Mouse (Mus musculus) kidney, postnatal 25 days (tissue): ENCODE measurements at regions not wholly inside any gene's neighbourhood (a gene's known extent, or its start where the extent isn't known, plus 50 kb on each side); places are given as distances from the start of the nearest gene placed in this dataset.

Source experiments
- DNase-seq, 2 experiments: peaks; one replicate each; pipeline ENCODE4 v3.0.0; 2021; ENCODE audit warnings: mixed read lengths in 2 of 2

DNA sequence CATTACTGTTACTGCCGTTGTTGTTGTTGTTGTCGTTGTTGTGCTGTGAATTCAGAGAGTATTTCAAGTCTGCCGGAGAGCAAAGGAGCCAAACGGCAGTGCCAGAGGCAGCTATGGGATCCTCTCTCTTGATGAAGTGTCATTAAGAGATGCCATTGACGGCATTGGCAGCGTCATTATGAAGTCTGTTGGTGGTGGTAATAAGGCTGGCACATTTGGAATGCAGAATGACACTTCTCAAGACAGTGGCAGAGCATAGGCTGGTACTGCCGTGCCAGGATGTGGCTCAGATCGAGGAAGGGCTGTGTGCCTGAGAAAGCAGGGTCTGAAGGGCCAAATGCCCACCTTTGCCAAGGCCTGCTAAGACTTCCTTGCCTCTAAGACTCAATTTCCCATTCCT is 494.3 kb downstream of the Vrk1 start:
- DNase-seq: peak in 1 of 2 experiments; percentile 18

- DNase-seq: no peak
Observed at GRCm38 (mm10) chr12:106514057-106514456, 504.0 kb downstream of the Vrk1 start.

DNA sequence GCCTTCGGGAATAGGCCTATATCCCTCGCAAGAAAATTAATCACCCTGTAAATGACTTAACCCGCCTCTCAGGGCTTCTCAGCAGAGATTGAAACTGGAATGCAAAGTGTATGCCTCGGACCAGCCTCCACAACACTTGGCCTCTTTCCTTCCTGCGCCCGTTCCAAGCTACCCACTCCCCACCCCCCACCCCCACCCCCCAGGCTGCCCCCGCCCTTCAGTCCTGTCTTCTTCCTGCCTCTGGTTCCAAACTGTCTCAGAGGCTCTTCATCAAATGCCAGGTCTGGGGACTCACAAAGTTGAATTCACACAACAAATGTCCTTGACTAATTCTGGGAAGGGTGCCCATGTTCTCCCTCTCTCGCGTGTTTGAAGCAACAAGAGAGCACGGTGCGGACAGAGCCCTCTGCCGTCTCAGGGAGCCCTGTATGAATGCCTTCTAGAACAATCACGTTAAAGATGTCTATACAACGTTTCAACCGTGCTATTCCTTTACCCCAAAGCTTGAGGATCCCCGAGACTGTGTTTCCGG is 505.3 kb downstream of the Vrk1 start:
- peak in 1 of 2 experiments; percentile 14 for DNase-seq

GRCm38 (mm10) chr12:106519141-106519540 is 509.1 kb downstream of the Vrk1 start:
- no peak for DNase-seq

GRCm38 (mm10) chr12:106524411-106524810 is 514.4 kb downstream of the Vrk1 start:
- peak in 1 of 2 experiments; percentile 6 for DNase-seq

GRCm38 (mm10) chr12:106527116-106527515 is 517.1 kb downstream of the Vrk1 start:
- peak in 1 of 2 experiments; percentile 28 for DNase-seq

DNA sequence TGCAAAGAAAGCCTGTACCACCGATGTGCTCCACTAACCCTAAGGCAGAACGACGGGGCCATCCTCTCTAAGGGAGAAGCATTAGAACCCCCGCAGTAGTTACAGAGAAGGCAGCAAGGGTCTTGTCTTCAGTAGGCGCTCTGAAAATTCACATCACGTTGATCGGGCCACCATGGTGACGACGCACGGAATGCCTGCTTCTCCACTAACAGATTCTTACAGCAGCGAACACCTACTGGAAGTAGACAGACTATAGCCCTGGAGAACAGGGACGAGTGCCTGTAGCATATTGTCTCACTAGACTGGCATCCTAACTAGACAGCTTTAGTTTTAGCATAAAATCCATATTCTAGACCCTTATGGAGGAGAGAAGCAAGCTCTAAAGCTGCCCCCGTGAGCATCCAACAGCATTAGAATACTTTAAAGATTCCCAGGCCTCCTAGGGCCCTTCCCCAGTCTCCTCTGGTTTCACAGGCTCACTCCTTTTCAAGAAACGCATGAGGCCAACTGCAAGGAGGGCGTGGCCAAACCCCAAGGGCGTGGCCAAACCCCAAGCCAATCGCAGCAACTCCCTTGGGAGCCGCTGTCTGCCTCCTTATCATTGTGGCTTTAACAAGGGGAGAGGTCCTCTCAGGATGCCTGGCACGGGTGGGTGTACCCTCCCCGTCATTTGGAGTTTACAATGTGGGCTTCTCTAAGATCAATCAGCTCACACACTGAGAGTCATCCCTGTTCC is 517.8 kb downstream of the Vrk1 start:
- no peak for DNase-seq

- DNase-seq: no peak
Observed at GRCm38 (mm10) chr12:106528521-106528920, 518.5 kb downstream of the Vrk1 start.

GRCm38 (mm10) chr12:106529175-106529574 is 519.1 kb downstream of the Vrk1 start:
- no peak for DNase-seq

DNA sequence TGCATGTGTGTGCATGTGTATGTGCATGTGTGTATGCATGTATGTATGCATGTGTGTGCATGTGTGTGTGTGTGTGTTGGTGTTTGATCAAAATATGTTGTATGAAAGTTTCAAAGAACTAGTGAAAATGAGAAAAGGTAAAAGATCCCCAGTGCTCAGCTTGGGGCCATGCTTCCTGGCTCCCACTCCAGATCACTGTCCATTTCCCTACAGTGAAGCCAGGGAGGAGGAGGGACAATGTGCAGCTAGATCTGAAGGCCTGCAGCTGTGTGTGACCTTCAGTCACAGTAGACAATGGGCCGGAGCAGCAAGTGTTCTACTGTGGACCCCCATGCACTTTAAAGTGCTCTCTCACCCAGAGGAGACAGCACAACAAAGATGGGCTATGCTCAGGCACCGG is 525.1 kb downstream of the Vrk1 start:
- no peak for DNase-seq

DNA sequence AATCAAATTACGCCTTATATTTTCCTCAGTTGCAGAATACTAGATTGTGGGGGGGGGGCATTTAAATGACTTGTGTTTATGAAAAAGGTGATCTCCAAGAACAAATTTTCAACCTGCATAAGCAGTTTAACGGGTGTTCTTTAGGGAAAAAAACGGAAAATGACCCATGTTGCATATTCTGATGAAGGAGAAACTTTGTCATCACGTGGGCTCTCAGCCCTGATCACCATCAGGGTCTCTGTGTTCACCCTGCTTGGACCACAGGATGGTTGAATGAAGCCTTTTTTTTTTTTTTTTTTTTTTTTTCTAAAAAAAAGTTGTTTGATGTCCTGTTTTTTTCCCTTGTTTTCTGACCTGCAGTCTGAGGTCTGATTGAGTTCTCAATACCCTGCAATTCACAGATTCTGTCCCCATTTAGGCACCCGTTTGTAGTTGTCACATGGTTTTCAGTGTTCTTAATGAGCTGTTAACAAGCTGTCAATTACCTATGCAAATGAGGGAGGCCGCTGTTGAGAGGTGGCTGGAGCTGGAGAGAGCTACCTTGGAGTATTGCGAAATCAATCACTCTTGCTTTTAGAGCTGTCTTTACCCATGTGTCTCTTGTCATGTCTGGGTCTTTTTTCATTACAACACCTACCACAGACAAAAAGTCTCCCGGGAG is 525.7 kb downstream of the Vrk1 start:
- no peak for DNase-seq

DNA sequence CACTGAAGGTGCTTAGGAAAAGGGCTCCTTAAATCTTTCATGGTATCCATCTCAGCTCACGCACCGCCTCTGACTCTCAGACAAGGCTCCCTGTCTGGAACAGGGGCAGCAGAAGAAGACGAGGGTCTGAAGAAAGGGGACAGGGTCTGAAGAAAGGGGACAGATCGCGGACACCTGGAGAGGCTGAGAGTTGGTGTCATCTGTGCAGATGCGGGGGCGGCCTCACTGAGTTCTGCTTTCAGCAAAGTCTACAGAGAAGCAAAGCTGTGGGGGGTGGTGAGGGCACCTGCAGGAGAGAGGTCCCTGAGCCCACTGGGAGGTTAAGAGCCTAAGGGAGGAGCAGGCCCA is 526.2 kb downstream of the Vrk1 start:
- no peak for DNase-seq

DNA sequence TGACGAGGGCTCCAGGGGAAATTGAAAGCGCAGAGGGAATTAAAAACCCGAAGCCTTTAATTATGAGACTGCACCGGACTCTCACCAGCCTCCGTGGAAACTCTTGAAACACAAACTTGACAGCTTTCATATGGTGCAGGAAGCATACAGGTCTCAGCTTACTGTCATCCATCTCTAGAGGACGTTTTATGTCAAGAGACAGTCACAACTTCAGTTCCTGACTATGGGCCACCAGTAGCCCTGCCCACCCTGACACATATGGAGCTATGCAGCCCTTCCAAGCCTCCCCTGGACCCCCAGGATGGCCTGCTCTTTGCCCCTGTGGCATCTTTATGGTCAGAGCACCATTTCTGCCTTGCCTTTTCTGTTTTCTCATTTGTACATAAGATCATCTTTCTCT is 530.0 kb downstream of the Vrk1 start:
- DNase-seq: no peak

- no peak for DNase-seq
Observed at GRCm38 (mm10) chr12:106559566-106559965, 549.5 kb downstream of the Vrk1 start.

DNA sequence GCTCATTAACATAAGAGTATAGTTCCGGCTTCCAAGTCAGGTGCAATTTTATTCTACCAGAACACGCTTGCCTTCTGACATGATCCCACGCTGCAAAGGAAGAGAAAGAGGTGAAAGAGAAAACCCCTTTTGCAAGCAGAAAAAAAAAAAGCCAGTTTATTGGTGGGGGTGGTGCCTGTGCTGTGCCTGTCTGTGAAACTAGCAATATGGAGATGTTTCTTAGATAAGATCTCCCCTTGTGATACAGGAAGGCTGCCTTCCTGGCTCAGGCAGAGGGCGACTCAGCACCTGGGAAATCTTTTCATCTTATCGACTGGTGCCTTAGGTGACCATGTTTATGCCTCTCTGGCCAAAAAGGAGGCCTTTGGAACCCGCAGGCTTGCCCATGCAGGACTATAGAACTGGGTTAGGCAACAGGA is 555.2 kb downstream of the Vrk1 start:
- no peak for DNase-seq

DNA sequence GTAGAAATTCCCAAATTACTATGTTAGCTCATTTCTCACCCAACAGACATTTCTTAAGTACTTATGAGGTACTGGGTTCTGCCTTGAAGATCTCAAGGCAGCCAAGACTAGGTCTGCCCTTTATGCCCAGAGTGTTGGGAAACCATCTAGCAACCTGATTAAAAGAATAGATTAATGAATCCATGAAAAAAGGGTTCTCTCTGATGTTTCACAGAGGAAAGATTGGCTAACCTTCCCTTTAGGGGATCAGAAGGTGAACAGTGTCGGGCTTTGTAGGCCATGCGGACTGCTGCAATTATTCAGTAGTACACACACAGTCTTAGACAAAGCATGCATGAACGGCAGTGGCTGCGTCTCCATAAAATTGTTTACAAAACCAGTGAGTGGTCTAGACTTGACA is 556.3 kb downstream of the Vrk1 start:
- no peak for DNase-seq

DNA sequence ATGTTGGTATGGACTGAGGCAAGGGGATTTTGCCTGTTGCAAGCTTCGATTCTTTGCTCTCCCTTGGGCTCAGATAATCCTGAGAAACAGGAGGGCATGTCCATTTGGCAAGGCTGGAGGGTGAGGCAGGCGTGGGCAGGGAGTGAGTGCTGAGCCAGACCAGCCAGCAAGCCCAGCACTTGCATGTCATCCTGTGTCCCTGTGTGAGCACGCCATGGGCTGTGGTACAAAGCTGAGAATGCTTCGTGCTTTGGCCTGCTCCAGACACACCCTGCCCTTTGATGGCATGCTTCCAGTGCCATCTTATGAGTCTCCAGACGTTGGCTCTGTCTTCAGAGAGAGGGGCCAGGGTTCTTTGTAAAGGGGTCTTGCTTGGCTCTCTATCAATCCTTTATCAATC is 557.1 kb downstream of the Vrk1 start:
- DNase-seq: no peak

GRCm38 (mm10) chr12:106568541-106569085 is 558.6 kb downstream of the Vrk1 start:
- no peak for DNase-seq

DNA sequence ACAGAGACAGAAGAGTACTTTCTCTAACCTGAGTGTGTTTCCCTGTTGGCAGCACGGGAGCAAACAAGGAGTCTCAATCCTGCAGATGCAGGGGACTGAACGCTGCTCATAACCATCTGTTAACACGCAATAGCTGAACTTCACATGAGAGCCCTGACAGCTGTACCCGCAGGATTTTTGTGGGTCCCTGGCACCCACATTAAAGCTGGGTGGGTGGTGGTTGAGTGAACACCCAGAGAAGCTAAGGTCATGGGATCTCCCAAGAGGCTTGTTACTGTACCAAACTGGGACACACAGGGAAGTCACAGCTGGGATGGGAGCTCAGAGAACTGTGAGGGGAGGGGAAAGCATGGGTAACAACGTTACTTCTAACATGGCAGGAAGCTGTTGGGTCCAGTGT is 562.9 kb downstream of the Vrk1 start:
- no peak for DNase-seq

GRCm38 (mm10) chr12:106582760-106583159 is 572.7 kb downstream of the Vrk1 start:
- DNase-seq: no peak

DNA sequence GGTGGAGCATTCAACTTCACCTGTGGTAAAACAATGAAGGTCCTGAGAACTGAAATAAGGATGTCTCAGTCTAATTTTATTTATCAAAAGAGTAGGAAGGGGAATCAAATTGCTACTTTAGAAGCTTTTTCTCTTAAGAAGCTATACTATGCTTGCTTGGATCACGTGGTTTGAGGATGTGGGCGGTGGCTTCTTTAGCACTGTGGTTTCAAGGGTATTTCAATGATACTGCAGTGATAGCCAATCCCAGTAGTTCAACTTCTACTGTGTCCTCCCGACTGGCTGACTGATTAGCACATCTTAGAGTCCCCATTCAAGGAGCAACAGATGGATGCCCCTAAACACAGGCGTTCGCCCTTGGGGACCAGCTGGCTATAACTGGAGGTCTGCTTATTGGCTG is 575.6 kb downstream of the Vrk1 start:
- DNase-seq: no peak

GRCm38 (mm10) chr12:106592686-106593085 is 582.7 kb downstream of the Vrk1 start:
- DNase-seq: no peak

- DNase-seq: no peak
Observed at GRCm38 (mm10) chr12:106597636-106598035, 587.6 kb downstream of the Vrk1 start.

- DNase-seq: no peak
Observed at GRCm38 (mm10) chr12:106607240-106607639, 597.2 kb downstream of the Vrk1 start.
